Mouse (Mus musculus) intestine, embryonic 16.5 days (tissue): Measurements from ENCODE around the gene Kif6. TPM values are rescaled to one million over a fixed set of nuclear protein-coding genes. Genes with fewer than 3 reads are reported as not detected.

Source experiments
- ATAC-seq: fragments of 200-750 bp; cut with Nextera tagmentation; 2 replicates; pipeline ENCODE4 v1.8.0; 2017; ENCODE audit warnings: moderate TSS enrichment, moderate library complexity
- H3K27ac ChIP-seq: fragments of 300-500 bp; sonication (generic); 2 replicates; pipeline ENCODE4 v1.5.1; 2014; ENCODE audit warnings: mild to moderate bottlenecking, low read length
- H3K27me3 ChIP-seq: fragments of 300-500 bp; sonication (generic); replicated peaks from 2 replicates; pipeline ENCODE4 v1.6.1; 2014; ENCODE audit warnings: low read length, control low read depth, mixed read lengths; ENCODE audit not compliant: control insufficient read depth, insufficient read depth
- H3K36me3 ChIP-seq: fragments of 300-500 bp; sonication (generic); 2 replicates; pipeline ENCODE4 v1.6.1; 2014; ENCODE audit warnings: low read length, control low read depth; ENCODE audit not compliant: control insufficient read depth, insufficient read depth
- H3K4me1 ChIP-seq: fragments of 300-500 bp; sonication (generic); 2 replicates; pipeline ENCODE4 v1.6.1; 2014; ENCODE audit warnings: low read length, control low read depth, mixed read lengths; ENCODE audit not compliant: control insufficient read depth, insufficient read depth
- H3K4me2 ChIP-seq: fragments of 300-500 bp; sonication (generic); 2 replicates; pipeline ENCODE4 v1.6.1; 2014; ENCODE audit warnings: low read depth, low read length, control low read depth
- H3K4me3 ChIP-seq: fragments of 300-500 bp; sonication (generic); 2 replicates; pipeline ENCODE4 v1.5.1; 2014; ENCODE audit warnings: mild to moderate bottlenecking, low read length
- H3K9ac ChIP-seq: fragments of 300-500 bp; sonication (generic); 2 replicates; pipeline ENCODE4 v1.6.1; 2014; ENCODE audit warnings: low read depth, low read length
- H3K9me3 ChIP-seq: fragments of 300-500 bp; sonication (generic); 2 replicates; pipeline ENCODE4 v1.6.1; 2016; ENCODE audit warnings: low read length, control low read depth; ENCODE audit not compliant: control insufficient read depth
- WGBS: fragments of 180-500 bp; shearing (Covaris S2); extraction: QIAGEN DNeasy Blood & Tissue Kit; methylation state at CpG from one replicate; pipeline ENCODE4 v1.1.7; 2014; 5-methylcytosine and 5-hydroxymethylcytosine counted together
- polyA plus RNA-seq: library from polyadenylated mRNA; unstranded; fragments of >200 nt; fragmentation: Nextera tagmentation; extraction: Ambion mirVana; gene quantifications from 2 replicates; pipeline ENCODE4 v1.2.1, GENCODE M21; 2015

The Kif6 gene
- polyA plus RNA-seq, 1 experiment from 2014 or later = 1.1 TPM

DNA sequence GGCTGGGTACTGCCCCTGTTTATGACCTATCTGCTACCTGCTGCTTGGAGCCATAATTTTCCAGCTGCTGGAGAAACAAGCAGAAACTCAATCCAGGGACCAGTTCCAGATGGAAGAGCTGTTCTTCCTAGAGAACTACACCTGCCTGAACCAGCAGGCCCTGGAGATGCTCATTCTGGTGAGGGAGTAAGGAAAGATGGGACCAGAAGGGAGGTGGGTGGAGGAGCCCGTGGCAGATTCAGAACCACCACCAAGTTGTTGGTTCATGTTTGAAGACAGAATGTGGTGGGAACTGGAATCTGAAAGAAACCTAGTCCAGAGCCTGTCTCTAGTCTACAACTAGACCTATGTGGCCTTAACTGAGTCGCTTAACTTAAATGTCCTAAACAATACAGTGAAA, 312.7 kb downstream of the Kif6 start:
- Histone ChIP-seq H3K9me3 (no peaks in the 10 kb centered on the region), H3K27me3 (no peaks in the 10 kb centered on the region), H3K36me3 (no peaks in the 10 kb centered on the region), H3K27ac (no peak overlapping the region), H3K4me2 (no peak overlapping the region), H3K4me1 (no peaks in the 10 kb centered on the region), H3K9ac (no peak overlapping the region), H3K4me3 (no peak overlapping the region)
- 78% methylated on average over 2 of the region's 2 CpGs for WGBS
- ATAC-seq = no peak

DNA sequence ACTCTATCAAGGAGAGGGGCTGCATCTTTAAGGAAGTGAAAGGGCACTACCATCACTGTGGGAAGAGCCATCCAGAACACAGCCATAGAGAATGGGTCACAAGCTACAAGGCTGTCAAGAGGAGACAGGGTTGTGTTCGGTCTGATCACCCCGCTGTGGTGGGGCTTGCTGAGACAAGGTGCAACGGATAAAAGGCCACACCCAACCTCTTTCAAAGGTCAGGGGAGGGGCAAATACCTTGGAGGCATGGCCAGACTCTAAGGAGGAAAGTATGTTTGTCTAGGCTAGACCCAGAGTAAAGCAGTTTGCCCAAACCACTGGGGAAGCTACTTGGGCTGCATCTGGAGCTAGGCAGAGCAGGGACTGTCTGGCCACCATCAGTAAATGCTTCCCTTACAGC, 318.9 kb downstream of the Kif6 start:
- no peak overlapping the region for H3K4me2 ChIP-seq
- no peaks in the 10 kb centered on the region for H3K4me1 ChIP-seq
- no peaks in the 10 kb centered on the region for H3K36me3 ChIP-seq
- ATAC-seq = no peak
- no peaks in the 10 kb centered on the region for H3K9me3 ChIP-seq
- H3K4me3 ChIP-seq = no peak overlapping the region
- H3K27me3 ChIP-seq = no peaks in the 10 kb centered on the region
- no peak overlapping the region for H3K27ac ChIP-seq
- WGBS = 63% methylated on average over 3 of the region's 3 CpGs
- no peak overlapping the region for H3K9ac ChIP-seq

DNA sequence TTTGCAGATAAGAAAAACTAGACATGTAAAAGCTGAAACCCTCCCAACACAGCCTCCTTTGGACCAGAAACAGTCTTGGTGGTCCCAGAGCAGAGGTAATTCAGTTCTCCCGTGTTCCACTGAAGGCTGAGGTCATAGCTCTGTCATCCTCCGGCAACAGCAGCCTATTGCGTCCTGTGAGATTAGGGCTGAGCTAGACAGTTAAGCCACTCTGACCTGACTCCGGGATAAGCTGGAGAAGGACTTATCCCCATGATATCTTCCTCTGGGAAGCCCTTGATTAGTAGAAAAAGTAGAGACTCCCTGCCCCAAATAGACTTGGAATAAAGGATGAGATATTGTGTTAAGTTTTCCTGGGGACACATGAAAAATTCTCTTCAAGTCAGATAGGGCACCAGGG, 319.6 kb downstream of the Kif6 start:
- 60% methylated on average over 4 of the region's 4 CpGs for WGBS
- H3K27me3 ChIP-seq = no peaks in the 10 kb centered on the region
- no peaks in the 10 kb centered on the region for H3K4me1 ChIP-seq
- no peak overlapping the region for H3K4me2 ChIP-seq
- no peak overlapping the region for H3K4me3 ChIP-seq
- H3K9ac ChIP-seq = no peak overlapping the region
- no peaks in the 10 kb centered on the region for H3K36me3 ChIP-seq
- ATAC-seq = no peak
- H3K27ac ChIP-seq = no peak overlapping the region
- H3K9me3 ChIP-seq = no peaks in the 10 kb centered on the region

DNA sequence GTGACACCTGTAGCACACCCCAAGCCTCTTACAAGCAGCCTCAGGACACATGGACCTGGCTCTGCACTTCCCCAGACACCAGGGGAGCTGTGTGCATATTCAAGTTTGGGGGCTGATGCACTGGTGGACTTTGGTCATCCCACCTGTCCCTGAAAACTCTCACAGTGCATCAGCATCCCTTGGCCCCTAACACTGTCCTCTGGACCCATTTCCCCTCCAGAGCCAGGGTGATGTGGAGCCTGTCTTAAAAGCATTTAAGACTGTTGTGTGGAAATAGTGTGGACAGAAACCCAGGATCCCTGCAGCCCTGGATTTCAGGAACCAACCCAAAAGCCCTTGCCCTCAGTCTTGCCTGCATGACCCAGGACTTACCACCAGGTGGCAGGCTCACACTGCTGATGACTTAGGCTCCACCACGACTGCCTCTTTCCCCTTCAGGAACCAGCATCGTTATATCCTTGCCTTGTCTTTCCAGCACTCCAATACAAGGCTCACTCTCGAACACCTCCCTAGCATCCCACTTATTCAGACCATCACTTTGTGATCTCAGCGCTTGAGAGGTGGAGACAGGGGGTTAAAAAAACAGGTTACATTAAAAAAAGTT, 320.8 kb downstream of the Kif6 start:
- no peaks in the 10 kb centered on the region for H3K36me3 ChIP-seq
- H3K27ac ChIP-seq = no peak overlapping the region
- no peak overlapping the region for H3K9ac ChIP-seq
- H3K4me1 ChIP-seq = no peaks in the 10 kb centered on the region
- no peak for ATAC-seq
- H3K4me2 ChIP-seq = no peak overlapping the region
- no peak overlapping the region for H3K4me3 ChIP-seq
- 0% methylated on average over 4 of the region's 4 CpGs for WGBS
- no peaks in the 10 kb centered on the region for H3K9me3 ChIP-seq
- H3K27me3 ChIP-seq = no peaks in the 10 kb centered on the region

DNA sequence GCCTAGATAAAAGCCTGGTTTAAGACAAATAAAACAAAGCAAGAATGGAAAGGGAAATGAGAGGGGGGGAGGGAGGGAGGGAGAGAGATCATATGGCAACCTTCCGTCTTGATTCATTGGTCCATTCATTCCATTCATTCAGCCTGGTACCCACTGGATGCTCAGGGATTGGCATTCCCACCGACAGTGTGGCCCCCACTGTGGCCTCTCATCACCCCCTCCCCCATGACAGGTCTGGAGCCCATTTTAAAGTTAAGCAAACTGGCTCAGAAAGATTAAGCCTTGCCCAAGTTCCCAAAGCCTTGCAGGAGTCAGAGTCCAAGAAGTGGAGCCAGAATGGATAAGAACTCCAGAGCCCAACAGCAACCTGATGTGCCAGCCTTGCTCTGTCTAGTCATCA, 321.3 kb downstream of the Kif6 start:
- Histone ChIP-seq H3K36me3 (no peaks in the 10 kb centered on the region), H3K4me3 (no peak overlapping the region), H3K4me2 (no peak overlapping the region), H3K27me3 (no peaks in the 10 kb centered on the region), H3K27ac (no peak overlapping the region), H3K9me3 (no peaks in the 10 kb centered on the region), H3K4me1 (no peaks in the 10 kb centered on the region), H3K9ac (no peak overlapping the region)
- 24% methylated on average over 2 of the region's 2 CpGs for WGBS
- ATAC-seq = no peak

DNA sequence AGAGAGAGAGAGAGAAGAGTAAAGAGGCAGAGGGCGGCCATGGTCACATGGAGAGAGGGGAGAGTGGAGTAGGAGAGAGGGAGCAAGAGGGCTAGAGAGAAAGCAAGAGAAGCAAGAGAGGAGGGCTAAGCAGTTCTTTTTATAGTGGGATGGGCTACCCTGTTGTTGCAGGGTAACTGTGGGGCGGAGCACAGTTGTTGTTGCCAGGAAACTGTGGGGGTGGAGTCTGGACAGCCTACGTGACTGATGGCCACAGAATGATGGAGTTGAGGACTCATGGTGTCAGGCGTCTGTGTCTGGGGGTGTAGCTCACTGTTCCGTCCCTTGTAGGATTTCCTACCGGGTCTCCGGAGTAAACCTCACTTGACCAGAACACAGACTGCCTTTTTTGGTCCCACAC, 324.2 kb downstream of the Kif6 start:
- H3K36me3 ChIP-seq = no peaks in the 10 kb centered on the region
- H3K9me3 ChIP-seq = no peaks in the 10 kb centered on the region
- no peak overlapping the region for H3K4me3 ChIP-seq
- ATAC-seq = no peak
- no peaks in the 10 kb centered on the region for H3K4me1 ChIP-seq
- no peak overlapping the region for H3K9ac ChIP-seq
- H3K27me3 ChIP-seq = no peaks in the 10 kb centered on the region
- H3K27ac ChIP-seq = no peak overlapping the region
- no peak overlapping the region for H3K4me2 ChIP-seq
- WGBS = 72% methylated on average over 7 of the region's 7 CpGs

DNA sequence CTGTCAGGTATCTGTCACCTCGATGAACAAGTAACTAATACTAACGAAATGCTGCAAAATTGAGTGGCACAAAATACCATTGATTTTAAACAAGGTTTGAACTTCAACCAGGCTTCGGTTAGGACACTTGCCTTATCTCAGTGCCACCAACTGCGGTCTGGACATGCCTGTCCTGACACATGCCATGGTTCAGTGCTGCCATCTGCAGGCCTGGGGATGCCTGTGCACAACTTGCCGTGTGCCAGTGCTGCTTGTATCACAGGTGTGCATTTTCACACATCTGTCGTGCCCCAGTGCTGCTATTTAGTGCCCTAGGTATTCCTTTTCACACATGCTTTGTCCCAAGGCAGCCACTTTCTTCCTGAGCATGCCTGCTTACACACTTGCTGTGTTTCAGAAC, 327.7 kb downstream of the Kif6 start:
- Histone ChIP-seq H3K4me2 (no peak overlapping the region), H3K4me1 (no peaks in the 10 kb centered on the region), H3K36me3 (no peaks in the 10 kb centered on the region), H3K27me3 (no peaks in the 10 kb centered on the region), H3K4me3 (no peak overlapping the region), H3K27ac (no peak overlapping the region), H3K9me3 (no peaks in the 10 kb centered on the region), H3K9ac (no peak overlapping the region)
- 64% methylated on average over 6 of the region's 6 CpGs for WGBS
- no peak for ATAC-seq

DNA sequence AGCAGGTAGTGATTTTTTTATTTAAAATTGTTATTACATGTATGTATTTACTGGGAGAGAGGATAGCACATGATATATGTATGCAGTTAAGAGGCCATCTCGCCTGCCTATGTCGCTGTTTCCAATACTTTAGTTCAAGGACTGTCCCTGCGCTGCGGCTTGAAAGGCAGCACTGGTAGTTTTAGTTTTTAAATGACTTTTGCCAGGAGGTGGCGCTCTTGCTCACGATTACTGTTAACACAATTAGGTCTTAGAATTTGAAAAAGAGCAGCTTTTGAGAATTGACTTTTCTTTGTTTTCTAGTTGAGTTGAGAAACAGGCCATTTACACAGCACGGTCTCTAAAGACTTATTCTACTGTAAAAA, 336.5 kb downstream of the Kif6 start:
- H3K9ac ChIP-seq = no peak overlapping the region
- H3K4me3 ChIP-seq = no peak overlapping the region
- peak overlapping the region; percentile 61; the same call in 1 of the 2 replicates for H3K27ac ChIP-seq
- peak overlapping the region; percentile 50 for H3K4me2 ChIP-seq
- WGBS = 9% methylated on average over 7 of the region's 7 CpGs
- no peak for ATAC-seq
- no peaks in the 10 kb centered on the region for H3K9me3 ChIP-seq
- H3K36me3 ChIP-seq = no peaks in the 10 kb centered on the region
- peaks cover 3% of the 10 kb centered on the region; the same call in 1 of the 2 replicates for H3K4me1 ChIP-seq
- no peaks in the 10 kb centered on the region for H3K27me3 ChIP-seq

DNA sequence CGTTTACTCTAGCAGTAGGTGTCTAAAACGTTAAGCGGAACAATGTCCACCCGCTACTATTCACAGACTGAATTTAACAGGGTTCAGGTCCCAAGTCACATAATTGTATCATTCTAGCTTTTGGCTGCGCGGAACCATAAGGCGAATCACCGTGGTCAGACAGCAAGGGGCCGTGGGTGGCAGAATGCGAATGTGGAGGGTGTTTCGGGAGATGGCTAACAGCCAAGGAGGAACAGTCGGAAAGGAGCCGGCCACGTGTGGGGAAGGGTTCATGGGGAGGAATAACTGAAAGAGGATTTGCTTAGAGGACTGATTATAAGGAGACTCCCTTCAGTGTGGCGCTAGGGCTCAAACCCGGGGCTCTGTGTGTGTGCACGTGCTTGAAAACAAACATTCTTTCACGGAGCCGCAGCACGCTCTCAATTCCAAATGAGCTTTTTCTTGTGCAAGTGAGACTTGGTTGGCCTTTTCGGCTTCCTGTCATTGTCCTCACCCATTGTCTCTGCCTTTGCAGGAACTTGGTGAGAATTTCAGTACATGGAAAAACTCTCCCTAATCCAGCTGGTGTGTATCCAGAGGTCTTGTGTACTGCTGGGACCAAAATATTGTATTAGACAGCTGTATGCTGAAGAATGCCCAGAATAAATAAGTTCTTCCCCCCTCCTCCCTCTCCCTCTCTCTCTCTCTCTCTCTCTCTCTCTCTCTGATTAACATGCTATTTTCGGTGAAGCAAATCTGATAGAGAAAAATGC, 337.1 kb downstream of the Kif6 start:
- H3K36me3 ChIP-seq = no peaks in the 10 kb centered on the region
- peak; percentile 50; the same call in 1 of the 2 replicates for ATAC-seq
- peak overlapping the region; percentile 48; the same call in 1 of the 2 replicates for H3K9ac ChIP-seq
- WGBS = 44% methylated on average over 22 of the region's 22 CpGs
- H3K9me3 ChIP-seq = no peaks in the 10 kb centered on the region
- peak overlapping the region; percentile 61 for H3K27ac ChIP-seq
- H3K4me1 ChIP-seq = peaks cover 3% of the 10 kb centered on the region; the same call in 1 of the 2 replicates
- no peaks in the 10 kb centered on the region for H3K27me3 ChIP-seq
- H3K4me3 ChIP-seq = no peak overlapping the region; the same call in 1 of the 2 replicates
- H3K4me2 ChIP-seq = peak overlapping the region; percentile 50
